Mouse (Mus musculus): ENCODE data around the gene Hgd.

DNA sequence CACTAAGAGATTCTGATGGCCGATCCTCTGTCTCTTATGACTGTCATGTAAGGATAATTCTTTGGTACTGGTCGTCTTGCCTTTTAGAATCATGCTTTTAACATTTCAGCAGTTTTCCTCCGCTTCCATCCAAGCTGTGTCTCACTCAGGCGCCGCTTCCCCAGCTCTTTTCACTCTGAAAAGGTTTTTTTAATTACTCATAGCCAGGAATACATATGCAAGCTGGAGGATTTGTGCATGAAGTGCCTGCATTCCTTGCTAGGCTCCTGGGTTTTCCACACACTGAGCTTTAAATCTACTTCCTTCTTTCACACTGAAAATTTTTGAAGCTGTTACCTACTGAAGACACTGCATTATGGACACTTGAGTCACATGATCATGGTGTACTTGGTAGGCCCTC is 17.0 kb upstream of the Hgd start:
- TF ChIP-seq CTCF (IDR thresholded peaks at IDR 0.05; ENCODE audit: extremely low read depth, insufficient read depth, low read length): no peak
- TF ChIP-seq POLR2A (IDR thresholded peaks at IDR 0.05; ENCODE audit: extremely low read depth, insufficient read depth, low read length): no peak
